Mouse (Mus musculus): ENCODE measurements at regions not wholly inside any gene's neighbourhood (a gene's known extent, or its start where the extent isn't known, plus 50 kb on each side); places are given as distances from the start of the nearest gene placed in this dataset.

GRCm38 (mm10) chr7:37333451-37333850, 440.0 kb downstream of the Zfp536 start:
- TF ChIP-seq CTCF (IDR thresholded peaks at IDR 0.05; ENCODE audit: low read depth, low read length) (no peak), POLR2A (IDR thresholded peaks at IDR 0.05; ENCODE audit: extremely low read depth, insufficient read depth, low read length) (no peak)

Data from liver, adult 2 months (tissue).